Mouse (Mus musculus) monocyte, adult 59 days (primary cell): ENCODE results near the gene Ccnd1. TPM values are rescaled to one million over a fixed set of nuclear protein-coding genes. Genes with fewer than 3 reads are reported as not detected.

ENCODE experiments used
- total RNA-seq, 2 experiments: library from RNA; stranded (reverse); gene quantifications; one replicate each; pipeline ENCODE4 v1.2.4; 2023

Gene Ccnd1
- total RNA-seq: 10 to 100 TPM; 17.9 to 18.1 TPM

DNA sequence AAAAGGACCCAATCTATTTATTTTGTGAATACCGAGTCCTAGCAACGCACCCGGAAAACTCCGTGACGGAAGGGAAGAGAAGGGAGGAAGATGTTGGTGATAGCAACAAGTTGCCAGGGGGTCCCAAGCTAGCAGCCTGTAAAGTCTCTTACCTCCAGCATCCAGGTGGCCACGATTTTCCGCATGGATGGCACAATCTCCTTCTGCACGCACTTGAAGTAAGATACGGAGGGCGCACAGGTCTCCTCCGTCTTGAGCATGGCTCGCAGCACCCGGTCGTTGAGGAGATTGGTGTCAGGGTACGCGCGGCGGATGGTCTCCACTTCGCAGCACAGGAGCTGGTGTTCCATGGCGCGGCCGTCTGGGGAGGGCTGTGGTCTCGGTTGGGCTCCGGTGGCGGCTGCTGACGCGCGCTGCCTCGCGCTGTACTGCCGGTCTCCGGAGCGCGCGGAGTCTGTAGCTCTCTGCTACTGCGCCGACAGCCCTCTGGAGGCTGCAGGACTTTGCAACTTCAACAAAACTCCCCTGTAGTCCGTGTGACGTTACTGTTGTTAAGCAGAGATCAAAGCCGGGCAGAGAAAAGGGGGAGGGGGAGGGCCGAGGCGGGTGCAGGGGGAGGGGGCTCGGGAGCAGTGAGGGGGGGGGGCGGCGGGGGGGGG lies at the start of gene Ccnd1:
Ccnd1 (minus strand) TSS at position 582 of the 659 bp plus-strand sequence.

DNA sequence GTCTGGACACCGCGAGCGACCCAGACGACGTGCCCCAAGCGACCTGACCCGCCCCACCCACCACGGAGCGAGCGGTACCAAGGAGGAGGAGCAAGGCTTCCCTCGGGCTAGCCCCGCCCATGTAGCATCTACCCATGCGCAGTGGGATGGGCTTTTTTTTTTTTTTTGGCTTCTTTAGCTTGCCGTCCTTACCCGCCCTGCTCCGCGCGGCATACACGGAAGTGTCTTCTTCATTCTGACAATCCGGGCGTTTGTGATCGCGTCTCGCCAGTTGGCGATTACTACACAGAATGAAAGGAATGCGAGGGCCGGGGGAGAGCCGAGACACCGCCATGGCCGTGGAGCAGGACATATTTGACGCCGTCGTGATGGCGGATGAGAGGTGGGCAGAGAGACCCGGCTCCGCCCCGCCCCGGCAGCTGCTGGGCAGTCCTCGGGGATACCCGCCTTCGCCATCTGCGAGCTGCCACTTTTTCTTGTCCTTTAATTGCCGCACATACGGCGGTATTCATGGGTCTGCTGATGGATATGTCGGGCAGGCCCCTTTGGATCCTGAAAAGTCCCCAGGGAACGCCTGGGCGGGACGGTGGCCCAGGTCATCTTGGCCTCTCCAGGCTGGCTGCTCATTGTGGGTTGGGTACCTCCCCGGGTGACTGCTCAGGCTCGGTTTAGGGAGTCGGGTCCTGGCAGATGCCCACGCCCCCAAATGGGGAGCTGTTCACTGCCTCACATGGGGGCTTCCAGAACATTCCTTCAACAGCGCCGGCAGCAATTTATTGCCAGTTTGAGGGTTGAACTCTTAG lies 24.6 kb downstream of the Ccnd1 start, which contains the start of gene LTO1:
LTO1 (plus strand) TSS at position 153 of the 803 bp plus-strand sequence.

DNA sequence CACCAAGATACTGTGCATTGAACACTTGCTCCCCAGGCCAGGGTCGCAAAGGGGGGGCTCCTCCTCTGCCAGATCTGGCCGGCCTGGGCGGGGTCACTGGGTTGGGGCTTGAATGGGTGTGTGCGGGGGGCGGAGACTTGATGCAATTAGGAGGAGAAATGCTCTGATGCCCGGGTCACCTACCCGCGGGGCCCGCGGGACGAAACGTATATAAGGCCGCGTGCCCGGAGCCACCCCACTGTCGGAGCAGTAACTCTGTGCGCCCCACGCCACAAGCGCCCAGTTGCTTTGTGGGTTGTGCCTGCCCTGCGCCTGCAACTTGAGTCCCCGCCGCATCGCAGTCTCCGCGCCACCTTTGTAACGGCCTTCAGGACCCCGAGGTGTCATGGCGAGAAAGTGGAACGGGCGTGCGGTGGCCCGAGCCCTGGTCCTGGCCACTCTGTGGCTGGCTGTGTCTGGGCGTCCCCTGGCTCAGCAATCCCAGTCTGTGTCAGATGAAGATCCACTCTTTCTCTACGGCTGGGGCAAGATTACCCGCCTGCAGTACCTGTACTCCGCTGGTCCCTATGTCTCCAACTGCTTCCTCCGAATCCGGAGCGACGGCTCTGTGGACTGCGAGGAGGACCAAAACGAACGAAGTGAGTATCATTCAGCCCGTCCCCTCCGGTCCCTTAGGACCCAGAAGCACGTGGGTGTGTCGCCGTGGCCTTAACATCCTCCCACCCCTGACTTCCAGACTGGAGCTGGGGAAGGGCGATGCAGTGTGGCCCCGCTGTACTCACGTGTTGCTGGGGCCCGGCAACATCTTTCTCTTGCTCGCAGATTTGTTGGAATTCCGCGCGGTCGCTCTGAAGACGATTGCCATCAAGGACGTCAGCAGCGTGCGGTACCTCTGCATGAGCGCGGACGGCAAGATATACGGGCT lies 43.2 kb downstream of the Ccnd1 start, which contains the start of gene Fgf15:
Fgf15 (plus strand) TSS at position 238 of the 925 bp plus-strand sequence.

Other genes with a start within 250 kb of the Ccnd1 start
- under 1 TPM; 0.58 to 0.64 TPM for gene Ano1, start 188.0 kb downstream of the Ccnd1 start, total RNA-seq
- gene Fgf3, start 101.8 kb downstream of the Ccnd1 start, total RNA-seq: not detected
- gene Fgf4, start 92.6 kb downstream of the Ccnd1 start, total RNA-seq: not detected
- gene Fgf15, start 43.4 kb downstream of the Ccnd1 start, total RNA-seq: not detected
- gene LTO1, start 24.8 kb downstream of the Ccnd1 start, total RNA-seq: 10 to 100 TPM; 24.9 to 25.0 TPM